Mouse (Mus musculus) right cerebral cortex, postnatal 4 days (tissue): Measurements from ENCODE around the gene S1pr3.

ENCODE experiments used
- DNase-seq: peaks from one replicate; pipeline ENCODE4 v3.0.0-alpha.2; 2022

S1pr3 gene

GRCm38 (mm10) chr13:51407541-51408217 is 760 bp upstream of the S1pr3 start:
- DNase-seq = no peak

GRCm38 (mm10) chr13:51409936-51410481 is 1.6 kb downstream of the S1pr3 start:
- no peak for DNase-seq

GRCm38 (mm10) chr13:51411243-51411642 is 2.8 kb downstream of the S1pr3 start:
- no peak for DNase-seq

- DNase-seq = no peak
Observed at GRCm38 (mm10) chr13:51411696-51412430, 3.4 kb downstream of the S1pr3 start.

- DNase-seq = no peak
Observed at GRCm38 (mm10) chr13:51413461-51413860, 5.0 kb downstream of the S1pr3 start.

GRCm38 (mm10) chr13:51416727-51417126 is 8.3 kb downstream of the S1pr3 start:
- no peak for DNase-seq

- no peak for DNase-seq
Observed at GRCm38 (mm10) chr13:51417796-51418195, 9.4 kb downstream of the S1pr3 start.

GRCm38 (mm10) chr13:51418268-51418941 is 10.0 kb downstream of the S1pr3 start:
- peak; percentile 100 for DNase-seq

- DNase-seq = peak; percentile 45
Observed at GRCm38 (mm10) chr13:51418942-51419451, 10.6 kb downstream of the S1pr3 start.

- DNase-seq = no peak
Observed at GRCm38 (mm10) chr13:51419501-51419900, 11.1 kb downstream of the S1pr3 start.

GRCm38 (mm10) chr13:51420861-51421260 is 12.4 kb downstream of the S1pr3 start:
- DNase-seq = no peak

- no peak for DNase-seq
Observed at GRCm38 (mm10) chr13:51423647-51424046, 15.2 kb downstream of the S1pr3 start.

GRCm38 (mm10) chr13:51424647-51425046 is 16.2 kb downstream of the S1pr3 start:
- DNase-seq = peak; percentile 67

GRCm38 (mm10) chr13:51425662-51426443 is 17.4 kb downstream of the S1pr3 start:
- DNase-seq = no peak

- DNase-seq = no peak
Observed at GRCm38 (mm10) chr13:51433371-51433770, 24.9 kb downstream of the S1pr3 start.

- DNase-seq = no peak
Observed at GRCm38 (mm10) chr13:51434460-51434859, 26.0 kb downstream of the S1pr3 start.

GRCm38 (mm10) chr13:51435146-51435545 is 26.7 kb downstream of the S1pr3 start:
- no peak for DNase-seq

- DNase-seq = no peak
Observed at GRCm38 (mm10) chr13:51437105-51438085, 29.0 kb downstream of the S1pr3 start.

- no peak for DNase-seq
Observed at GRCm38 (mm10) chr13:51442922-51443321, 34.5 kb downstream of the S1pr3 start.

GRCm38 (mm10) chr13:51446550-51446949 is 38.1 kb downstream of the S1pr3 start:
- no peak for DNase-seq

GRCm38 (mm10) chr13:51456190-51456878 is 47.9 kb downstream of the S1pr3 start:
- no peak for DNase-seq
